Mouse (Mus musculus): ENCODE measurements at regions not wholly inside any gene's neighbourhood (a gene's known extent, or its start where the extent isn't known, plus 50 kb on each side); places are given as distances from the start of the nearest gene placed in this dataset.

DNA sequence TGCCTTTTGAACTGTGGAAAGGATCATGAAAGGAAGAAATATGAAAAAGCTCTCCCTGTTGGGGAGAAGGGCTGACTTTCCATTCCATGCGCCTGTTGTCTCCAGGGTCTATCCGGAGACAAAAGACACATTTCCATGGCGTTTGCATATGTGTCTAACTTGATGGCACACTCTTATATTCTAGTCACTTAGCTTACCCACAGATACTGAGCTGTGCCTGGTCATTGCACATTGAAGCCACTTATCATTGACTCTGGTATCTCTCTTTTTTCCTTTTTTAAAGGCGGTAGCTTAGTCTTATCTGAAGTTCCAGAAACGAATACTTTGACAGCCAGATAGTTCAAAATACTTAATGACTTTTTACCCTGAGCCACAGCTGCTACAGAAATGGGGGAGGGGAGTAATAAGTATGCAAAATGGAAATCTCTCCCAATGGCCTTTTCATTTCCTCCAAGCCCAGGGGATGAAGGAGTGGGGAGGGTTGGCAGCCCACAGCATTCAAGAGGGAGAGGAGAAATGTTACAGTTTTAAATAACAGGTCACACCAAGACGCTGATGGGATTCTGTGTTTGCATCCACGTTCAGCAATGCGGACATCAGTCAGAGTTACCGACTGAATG lies 137.9 kb upstream of the Slc35f3 start:
- DNase-seq (ENCODE audit: low spot score in 2 of 2) = no peak

DNA sequence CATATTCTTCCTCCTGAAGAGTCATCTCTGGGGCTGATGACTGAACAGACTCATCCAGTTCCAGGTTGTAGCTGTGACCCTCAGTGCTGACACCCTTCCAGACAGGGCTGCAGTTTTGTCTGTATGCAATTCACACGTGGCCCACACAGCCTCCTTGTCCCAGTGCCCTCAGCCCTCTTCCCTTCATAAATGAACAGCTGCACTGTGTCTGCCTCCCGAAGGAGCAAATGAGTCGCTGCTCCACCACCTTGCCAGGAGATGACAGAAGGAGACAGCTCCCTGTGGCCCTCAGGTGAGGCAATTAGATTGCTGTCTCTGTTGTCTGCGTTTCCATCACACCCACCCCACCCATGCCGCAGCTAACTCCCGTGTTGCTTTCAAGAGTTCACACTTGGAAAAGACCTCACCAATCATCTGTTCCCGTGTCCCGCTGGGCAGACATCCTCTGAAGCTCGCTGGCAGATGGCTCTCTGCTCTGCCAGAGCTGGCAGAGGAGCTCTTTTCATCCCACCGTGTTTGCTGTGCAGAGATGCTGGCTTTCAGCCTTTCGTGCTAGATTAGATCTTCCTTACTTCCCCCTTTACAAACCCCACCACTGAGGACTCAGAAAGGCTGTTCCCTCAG lies 135.5 kb upstream of the Slc35f3 start:
- peak; percentile 74 to 78 for DNase-seq (ENCODE audit: low spot score in 2 of 2)

- no peak for DNase-seq (ENCODE audit: low spot score in 2 of 2)
These were observed 134.4 kb upstream of the Slc35f3 start for GRCm38 (mm10) chr8:126163954-126164353.

DNA sequence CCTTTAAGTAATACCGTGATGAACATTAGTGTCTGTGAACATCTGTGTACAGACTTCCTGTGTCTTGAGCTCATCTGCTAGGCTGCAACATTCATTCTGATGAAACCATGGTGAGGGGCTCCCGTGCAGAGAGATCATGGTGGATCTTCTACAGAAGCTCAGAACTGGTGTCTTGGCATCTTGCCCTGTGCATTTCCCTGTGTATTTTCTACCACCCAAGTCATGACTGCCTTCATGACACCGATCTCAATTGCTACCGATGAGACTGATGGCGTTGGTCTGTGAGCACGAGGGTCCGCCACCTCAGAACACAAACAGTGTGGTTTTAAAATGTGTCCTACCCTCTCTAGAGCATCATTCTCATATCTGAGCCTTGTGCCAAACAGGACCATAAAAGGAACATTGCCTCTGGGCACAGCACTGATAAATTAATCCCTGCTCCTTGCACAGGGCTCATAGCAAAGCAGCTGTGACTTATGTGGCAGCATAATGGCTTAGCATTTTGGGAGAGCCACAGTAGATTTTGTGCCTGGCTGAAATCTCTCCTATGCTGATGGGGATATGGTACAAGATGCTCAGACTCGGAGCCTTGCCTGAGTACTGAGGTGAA lies 132.8 kb upstream of the Slc35f3 start:
- no peak for DNase-seq (ENCODE audit: low spot score in 2 of 2)

GRCm38 (mm10) chr8:126166394-126166793 lies 132.0 kb upstream of the Slc35f3 start:
- DNase-seq (ENCODE audit: low spot score in 2 of 2) = no peak

- no peak for DNase-seq (ENCODE audit: low spot score in 2 of 2)
These were observed 123.9 kb upstream of the Slc35f3 start for GRCm38 (mm10) chr8:126174451-126174850.

DNA sequence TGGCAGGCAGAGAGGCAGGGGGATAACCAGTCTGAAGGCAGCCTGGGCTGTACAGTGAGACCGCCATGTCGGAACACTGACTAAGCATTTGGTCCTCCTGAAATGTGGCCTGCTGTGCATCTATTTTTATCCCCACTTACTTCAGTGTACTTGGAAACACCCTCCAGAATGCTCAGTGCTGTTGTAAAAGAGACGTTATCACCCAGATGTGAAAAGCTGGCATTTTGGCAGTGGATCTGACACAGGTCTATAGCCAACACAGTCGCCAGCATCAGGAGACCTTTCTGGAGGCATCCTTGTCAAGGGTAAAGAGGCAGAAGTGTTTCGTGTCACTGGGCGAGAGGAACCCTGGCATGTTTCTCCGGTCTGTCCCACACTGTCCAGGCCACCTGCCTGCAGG lies 122.1 kb upstream of the Slc35f3 start:
- DNase-seq (ENCODE audit: low spot score in 2 of 2) = no peak

DNA sequence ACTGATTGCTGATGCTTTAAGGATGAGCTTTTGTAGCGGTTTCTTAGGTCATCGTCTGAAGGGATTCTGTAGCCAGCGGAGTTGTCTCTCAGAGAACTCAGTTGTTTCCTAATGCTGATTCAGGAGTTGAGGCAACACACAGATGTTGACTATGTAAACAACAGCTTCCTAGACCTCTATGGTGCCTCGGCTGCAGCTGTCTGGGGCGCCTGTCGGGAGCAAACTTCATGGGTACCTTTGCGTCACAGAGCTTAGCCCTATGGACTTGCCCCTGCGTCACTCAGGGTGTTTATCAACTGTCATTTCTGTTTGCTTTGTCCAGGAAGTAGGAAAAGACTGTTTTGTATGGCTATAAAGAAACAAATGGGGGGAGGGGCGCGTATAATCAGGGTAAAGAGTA lies 120.5 kb upstream of the Slc35f3 start:
- no peak for DNase-seq (ENCODE audit: low spot score in 2 of 2)

DNA sequence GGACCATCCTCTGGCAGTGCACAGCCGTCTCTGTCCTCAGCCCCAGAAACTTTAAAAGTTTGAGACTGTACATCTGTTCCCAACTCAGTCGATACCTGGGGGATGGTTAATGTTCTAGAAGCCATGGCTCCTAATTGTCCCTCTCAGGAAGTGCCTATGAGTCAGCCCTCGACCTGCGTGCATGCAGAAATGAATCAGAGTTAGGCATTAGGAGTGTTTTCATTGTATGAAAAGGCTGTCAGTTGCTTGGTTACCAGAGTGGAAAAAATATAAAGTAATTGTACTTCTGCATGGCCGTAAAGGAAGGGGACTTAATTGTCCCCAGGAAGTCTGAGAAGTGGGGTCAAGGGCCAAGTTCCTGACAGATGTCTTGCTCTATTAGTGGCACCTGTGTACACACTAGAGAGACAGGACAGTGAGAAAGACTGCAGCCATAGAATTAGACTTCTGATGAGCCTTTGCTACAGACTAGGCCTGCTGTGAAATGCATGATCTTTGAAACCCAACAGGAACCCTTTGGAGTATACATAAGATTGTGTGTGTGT lies 109.5 kb upstream of the Slc35f3 start:
- DNase-seq (ENCODE audit: low spot score in 2 of 2) = no peak

DNA sequence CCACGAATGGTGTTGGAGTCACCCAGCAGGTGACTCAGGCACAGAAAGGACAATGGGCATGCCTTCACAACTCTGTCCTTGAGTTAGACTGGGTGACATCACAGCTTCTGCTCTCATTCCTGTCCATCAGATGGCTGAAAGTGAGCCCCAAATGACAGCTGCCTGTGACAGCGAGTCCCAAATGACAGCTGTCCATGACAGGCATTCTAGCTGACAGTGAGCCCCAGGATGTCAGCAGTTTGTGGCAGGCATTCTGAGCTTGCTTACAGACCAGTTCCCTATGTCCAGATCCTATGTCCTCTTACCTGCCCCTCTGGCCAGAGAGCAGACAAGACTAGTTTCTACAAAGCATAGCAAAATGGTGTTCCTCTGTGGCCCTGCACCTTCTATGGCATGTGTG lies 102.7 kb upstream of the Slc35f3 start:
- DNase-seq (ENCODE audit: low spot score in 2 of 2) = no peak

DNA sequence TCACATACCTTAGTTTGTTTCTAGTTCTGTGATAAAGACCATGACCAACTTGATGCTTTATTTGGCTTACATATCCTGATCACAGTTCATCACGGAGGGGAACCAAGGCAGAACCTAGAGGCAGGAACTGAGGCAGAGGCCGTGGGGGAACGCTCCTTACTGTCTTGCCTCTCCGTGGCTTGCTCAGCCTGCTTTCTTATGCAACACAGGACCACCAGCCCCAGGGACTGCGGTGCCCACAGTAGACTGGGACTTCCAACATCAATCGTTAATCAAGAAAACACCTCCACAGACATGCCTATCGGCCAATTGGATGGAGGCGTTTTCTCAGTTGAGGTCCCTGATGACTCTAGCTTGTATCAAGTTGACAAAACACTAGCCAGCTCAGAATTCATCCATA lies 87.8 kb upstream of the Slc35f3 start:
- DNase-seq (ENCODE audit: low spot score in 2 of 2) = no peak

GRCm38 (mm10) chr8:126212802-126213201 lies 85.6 kb upstream of the Slc35f3 start:
- DNase-seq (ENCODE audit: low spot score in 2 of 2) = peak; percentile 45 to 58

DNA sequence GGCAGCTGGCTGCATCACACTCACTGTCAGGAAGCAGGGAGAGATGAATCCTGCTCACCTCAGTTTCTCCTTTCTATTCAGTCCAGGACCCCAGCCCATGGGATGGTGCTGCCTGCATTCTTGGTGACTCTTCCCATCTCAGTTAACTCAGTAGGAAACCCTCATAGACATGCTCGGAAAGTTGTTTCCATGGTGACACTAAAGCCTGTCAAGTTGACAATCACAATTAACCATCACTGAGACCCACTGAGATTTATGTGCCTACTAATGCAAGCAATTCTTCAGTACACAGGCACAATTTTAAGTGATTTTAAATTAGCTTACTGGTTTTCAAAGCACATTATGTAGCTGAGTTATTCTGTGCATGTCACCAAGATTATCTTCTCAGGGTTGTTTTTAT lies 83.8 kb upstream of the Slc35f3 start:
- DNase-seq (ENCODE audit: low spot score in 2 of 2) = no peak

GRCm38 (mm10) chr8:126216391-126216790 lies 82.0 kb upstream of the Slc35f3 start:
- no peak for DNase-seq (ENCODE audit: low spot score in 2 of 2)

GRCm38 (mm10) chr8:126221631-126222030 lies 76.7 kb upstream of the Slc35f3 start:
- no peak for DNase-seq (ENCODE audit: low spot score in 2 of 2)

GRCm38 (mm10) chr8:126231801-126232200 lies 66.6 kb upstream of the Slc35f3 start:
- DNase-seq (ENCODE audit: low spot score in 2 of 2) = no peak

DNA sequence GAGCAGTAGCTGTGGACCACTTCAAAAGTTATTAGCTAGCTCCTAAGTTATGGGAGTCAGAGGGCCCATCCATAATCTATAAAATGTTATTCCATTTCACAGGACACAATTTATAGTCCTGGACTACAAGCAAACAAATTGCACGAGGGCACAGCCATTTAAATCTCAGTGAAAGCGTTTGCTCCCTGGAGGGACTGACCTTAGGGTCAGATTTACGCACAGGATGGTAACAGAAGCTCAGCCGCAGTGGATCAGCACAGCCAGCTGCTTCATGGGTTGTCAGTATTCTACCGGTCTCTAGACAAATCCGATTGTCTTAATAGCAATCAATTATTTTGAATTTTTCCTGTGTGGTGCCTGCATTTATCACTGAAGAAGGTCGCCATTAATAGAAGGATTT lies 65.8 kb upstream of the Slc35f3 start:
- DNase-seq (ENCODE audit: low spot score in 2 of 2) = no peak

DNA sequence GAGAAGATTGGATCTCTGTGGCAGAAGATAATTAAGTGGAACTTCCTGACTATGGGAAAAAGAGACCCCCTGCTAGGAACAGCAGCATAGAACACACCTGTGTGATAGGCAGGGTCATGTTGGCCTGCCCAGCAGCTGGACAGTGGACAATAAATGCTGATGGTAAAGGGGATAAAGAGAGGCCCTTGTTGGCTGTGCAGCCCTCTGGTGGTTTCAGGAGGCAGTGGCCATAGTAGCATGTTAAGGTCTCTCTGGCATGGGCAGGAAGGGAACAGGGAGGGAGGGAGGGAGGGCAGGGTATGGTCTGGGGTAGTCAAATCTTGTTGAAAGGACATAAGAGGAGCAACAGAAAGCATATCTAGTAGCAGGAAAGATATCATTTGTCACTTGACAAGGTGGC lies 58.7 kb upstream of the Slc35f3 start:
- DNase-seq (ENCODE audit: low spot score in 2 of 2) = no peak

- DNase-seq (ENCODE audit: low spot score in 2 of 2) = no peak
These were observed 54.0 kb upstream of the Slc35f3 start for GRCm38 (mm10) chr8:126244321-126244720.
